Mouse (Mus musculus) left cerebral cortex, adult 9 months (tissue): Measurements from ENCODE around the gene Atp5e.

Source experiments
- DNase-seq, 2 experiments: peaks; one replicate each; pipeline ENCODE4 v3.0.0; 2022; ENCODE audit warnings: low spot score in 2 of 2

Gene Atp5e

DNA sequence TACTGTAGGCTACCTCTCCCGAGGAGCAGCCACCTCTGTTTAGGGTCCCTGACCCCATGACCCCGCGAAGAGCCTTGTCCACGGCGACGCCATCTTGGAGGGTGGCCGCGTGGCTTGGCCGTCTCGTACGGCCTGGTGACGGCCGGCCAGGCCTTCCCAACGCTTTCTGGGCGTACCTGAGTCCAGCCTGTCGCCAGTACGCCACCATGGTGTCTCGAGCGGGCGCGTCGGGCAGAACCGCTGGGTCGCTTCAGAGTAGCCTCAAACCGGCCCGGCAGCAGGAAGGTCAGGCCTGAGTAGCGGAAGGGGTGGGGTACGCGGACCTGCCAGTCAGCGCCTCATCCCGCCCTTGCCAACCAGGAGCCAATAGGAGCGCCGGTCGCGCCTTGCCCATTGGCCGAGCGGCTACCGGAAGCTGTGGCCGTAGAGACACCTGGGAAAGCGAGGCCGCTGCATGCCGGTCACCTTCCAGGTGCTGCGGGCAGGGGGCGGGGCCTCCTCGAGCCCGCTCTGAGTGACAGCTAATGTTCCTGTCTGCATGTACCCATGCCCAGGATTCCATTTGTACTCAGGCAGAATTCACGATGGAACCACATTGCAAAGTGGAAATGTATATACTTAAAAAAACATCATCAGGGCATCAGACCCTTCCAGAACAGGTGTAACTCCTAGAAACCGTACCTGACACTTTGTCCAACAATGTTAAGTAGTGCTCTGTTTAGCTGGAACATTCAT is at the start of gene Atp5e:
Gene Atp5e, minus strand, starts transcription at position 317 of the 735 bp plus-strand sequence.
- DNase-seq = peak; percentile 93 to 97

- no peak for DNase-seq
Observed at GRCm38 (mm10) chr2:174509825-174510224, 45.9 kb upstream of the Atp5e start.

DNA sequence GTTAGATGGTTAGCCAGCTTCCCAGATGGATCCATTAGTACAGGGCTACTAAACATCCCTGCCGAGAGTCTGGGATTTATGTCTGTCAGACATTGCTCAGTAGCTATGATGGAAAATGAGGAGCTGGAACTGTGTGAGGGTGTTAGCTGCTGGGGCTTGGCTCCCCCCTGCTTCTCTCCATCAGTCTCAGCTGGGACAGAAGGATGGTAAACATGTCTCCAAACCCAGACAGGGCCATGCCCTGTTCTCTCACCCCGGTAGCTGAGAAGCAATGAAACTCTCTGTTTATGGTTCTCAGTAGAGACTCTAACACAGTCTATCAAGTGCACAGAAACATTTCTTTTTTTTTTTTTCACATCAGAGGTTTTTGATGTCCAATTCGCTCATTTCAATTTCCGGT is 44.1 kb upstream of the Atp5e start:
- no peak for DNase-seq

DNA sequence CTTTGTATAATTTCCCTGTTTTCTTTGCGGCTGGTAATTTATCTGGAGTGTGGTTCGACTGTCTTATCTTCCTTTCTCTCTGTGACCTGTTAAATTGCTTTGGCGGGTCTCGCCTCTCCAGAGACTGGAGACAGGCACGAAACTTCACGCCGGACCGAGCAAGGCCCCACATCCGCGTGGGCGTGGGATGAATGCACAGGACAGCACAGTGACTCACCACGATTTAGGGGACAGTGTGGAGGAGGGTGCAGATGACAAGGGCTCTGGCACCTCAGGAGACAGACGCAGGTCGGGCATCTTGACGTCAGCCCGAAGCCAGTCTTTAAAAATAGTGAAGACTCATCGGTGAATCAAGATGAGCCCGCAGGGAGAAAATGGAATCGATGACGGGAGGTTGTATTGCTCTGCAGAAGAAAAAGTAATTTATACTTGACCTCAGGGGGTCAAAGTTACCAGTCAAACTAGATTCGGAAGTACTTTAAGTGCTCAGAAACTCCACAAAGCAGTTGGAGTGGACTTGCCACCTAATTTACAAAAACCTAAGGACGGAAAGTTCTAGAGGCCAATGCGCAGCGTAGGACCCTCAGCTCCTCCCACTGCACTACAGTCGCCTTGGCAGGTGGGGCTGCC is 39.0 kb upstream of the Atp5e start:
- DNase-seq = peak in 1 of 2 experiments; percentile 6

- no peak for DNase-seq
Observed at GRCm38 (mm10) chr2:174502321-174502720, 38.4 kb upstream of the Atp5e start.

DNA sequence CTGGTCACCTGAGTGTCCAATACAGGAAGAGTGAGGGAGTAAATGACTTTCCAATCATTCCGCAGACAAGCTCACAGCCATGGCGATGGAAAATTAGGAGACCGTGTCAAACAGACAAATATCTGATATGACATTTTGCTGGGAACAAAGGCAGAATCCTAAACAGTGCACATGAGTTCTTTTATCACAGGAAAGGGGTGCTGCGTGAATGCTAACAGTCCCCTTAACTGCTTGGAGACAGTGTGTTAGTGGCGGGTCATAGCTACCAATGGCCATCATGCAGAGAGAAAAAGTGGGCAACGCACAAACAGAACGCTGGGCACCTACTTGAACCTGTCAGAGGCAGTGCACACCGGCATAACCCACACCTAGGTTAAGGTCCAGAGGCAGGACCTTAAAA is 37.6 kb upstream of the Atp5e start:
- DNase-seq = no peak

DNA sequence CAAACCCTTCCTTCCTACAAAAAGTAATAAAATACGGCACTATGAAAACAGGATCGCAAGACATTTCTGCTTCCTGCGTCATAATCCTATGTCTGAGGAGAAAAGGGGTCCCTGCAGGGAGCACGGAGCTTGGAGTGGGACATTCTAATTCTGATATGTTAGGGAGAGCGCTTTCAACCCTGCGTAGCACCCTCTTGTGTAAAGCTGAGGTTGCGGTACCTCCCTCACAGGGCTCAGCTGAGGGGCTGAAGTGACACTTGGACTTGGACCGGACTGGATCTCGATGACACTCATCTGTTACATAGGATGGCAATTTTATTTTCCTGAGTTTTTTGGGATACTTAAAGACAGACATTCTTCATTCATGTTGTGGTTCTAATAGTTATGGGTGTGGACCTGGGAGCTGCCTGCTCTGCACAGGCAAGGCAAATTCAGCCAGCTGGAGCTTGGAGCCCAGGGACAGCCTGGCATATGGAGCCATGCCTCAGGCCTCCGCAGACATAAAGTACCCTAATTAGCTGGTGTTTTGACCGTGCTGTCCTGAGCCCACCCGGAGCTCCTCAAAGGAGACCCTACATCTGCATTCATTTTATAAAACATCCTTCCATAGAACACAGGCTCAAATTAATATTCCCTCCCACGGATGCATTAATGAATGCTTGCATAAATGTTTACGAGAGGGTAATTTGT is 37.1 kb upstream of the Atp5e start:
- DNase-seq = no peak

- DNase-seq = peak in 1 of 2 experiments; percentile 56
Observed at GRCm38 (mm10) chr2:174492858-174493257, 29.0 kb upstream of the Atp5e start.

- no peak for DNase-seq
Observed at GRCm38 (mm10) chr2:174487005-174487404, 23.1 kb upstream of the Atp5e start.

GRCm38 (mm10) chr2:174478746-174479145 is 14.8 kb upstream of the Atp5e start:
- DNase-seq = no peak

- no peak for DNase-seq
Observed at GRCm38 (mm10) chr2:174477543-174478319, 13.8 kb upstream of the Atp5e start.

GRCm38 (mm10) chr2:174473550-174473927 is 9.6 kb upstream of the Atp5e start:
- DNase-seq = no peak

- peak; percentile 96 to 99 for DNase-seq
Observed at GRCm38 (mm10) chr2:174472818-174473549, 9.1 kb upstream of the Atp5e start, which contains the start of gene Prelid3b. Gene Prelid3b, minus strand, starts transcription at chr2:174473081.

DNA sequence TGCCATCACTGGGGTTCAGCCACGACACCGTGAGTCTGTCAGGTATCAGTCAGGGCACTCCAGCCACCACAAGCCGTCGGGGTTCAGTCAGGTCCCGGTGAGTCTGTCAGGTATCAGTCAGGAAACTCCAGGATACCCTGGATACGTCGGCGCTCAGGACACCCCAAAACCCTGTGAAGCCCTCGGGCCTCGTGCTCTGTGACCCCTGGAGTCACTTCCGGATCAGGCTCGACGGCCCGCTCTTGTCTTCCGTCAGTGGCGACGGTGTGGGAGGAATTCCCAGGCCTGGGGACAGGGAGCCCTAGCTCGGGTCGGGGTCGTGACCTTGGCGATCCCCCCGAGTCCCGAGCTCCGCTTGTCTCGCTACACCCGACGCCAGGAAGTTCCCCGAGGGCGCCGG is 8.5 kb upstream of the Atp5e start:
- DNase-seq = no peak

DNA sequence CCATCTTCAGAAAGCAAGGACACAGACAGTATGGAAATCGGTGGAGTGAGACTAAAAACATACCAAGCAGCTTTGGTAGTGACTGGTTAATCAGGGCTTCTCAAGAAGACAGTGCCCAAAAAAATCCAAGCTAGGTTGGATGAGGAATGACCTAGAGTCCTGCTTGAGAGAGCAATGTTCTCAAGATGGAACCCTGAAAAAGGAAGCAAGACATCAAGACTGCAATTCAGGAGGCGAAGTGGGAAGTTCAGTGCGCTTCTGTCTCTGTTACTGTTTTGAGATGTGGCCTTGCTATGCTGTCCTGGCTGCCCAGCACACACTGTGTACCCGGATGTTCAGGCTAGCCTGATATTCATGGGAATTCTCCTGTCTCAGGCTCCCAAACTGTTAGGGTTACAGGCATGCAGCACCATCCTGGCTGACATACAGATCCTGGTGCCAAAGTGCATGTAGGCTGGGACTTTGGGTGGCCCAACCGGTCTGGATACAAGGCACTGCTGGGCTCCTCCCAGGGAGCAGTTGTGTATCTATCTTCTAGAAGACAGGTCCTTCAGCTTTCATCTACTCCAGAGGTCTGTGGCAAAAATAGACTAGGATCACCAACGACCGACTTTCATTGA is 7.0 kb upstream of the Atp5e start:
- no peak for DNase-seq

DNA sequence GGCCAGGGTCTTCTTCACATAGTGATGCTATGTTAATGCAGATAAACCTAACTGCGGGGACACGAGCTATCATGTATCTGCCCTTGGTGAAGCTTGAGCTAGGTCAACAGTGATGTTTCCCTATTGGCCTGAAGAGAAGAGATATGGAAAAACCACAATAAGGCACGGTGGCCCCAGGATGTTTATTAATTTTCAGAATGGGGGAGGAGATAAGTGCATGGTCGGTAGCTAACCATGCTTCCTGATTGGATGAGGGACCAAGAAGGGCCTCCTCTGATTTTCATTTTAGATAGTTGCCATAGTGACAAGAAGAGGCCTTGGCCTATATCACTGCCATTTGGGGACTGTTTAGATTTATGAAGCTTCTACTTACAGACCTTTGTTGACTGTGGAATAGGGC is 6.4 kb upstream of the Atp5e start:
- DNase-seq = no peak

- no peak for DNase-seq
Observed at GRCm38 (mm10) chr2:174463370-174463769, 535 bp downstream of the Atp5e start.

DNA sequence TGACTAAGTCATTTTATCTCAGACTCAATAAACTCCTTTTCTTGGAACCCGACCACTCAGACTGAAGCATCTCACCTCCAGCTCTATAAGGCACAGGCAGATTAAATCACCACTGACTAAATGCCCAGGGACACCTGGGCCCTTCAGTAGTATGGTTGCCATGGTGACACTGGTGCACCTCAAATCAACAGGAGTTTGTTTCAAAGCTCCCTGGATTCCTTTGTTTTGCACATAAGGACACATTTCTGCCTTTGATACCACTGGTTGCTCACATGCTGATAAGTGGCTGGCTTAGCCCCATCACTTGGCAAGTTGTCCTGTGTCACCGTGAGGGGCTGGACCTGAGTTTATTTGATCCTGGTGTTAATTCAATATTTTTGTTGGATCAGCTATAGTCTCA is 4.5 kb downstream of the Atp5e start:
- no peak for DNase-seq

- DNase-seq = no peak
Observed at GRCm38 (mm10) chr2:174453681-174454080, 10.2 kb downstream of the Atp5e start.

GRCm38 (mm10) chr2:174450353-174450752 is 13.6 kb downstream of the Atp5e start, which contains the start of gene Tubb1:
Gene Tubb1, plus strand, starts transcription at chr2:174450695.
- no peak for DNase-seq

- no peak for DNase-seq
Observed at GRCm38 (mm10) chr2:174448405-174448804, 15.5 kb downstream of the Atp5e start.
